Mouse (Mus musculus) neural tube, embryonic 15.5 days (tissue): ENCODE measurements at regions not wholly inside any gene's neighbourhood (a gene's known extent, or its start where the extent isn't known, plus 50 kb on each side); places are given as distances from the start of the nearest gene placed in this dataset.
A peak's percentile ranks its signal among the peaks of the same experiment; 100 is the strongest.
"Not testable (repeated sequence)": the region's sequence is repeated elsewhere in the genome, so short reads cannot be mapped to it uniquely, and the experiment has no call there.

Source experiments
- ATAC-seq: fragments of 200-750 bp; cut with Nextera tagmentation; 2 replicates; pipeline ENCODE4 v1.8.0; 2017; ENCODE audit warnings: mild to moderate bottlenecking, moderate TSS enrichment, moderate library complexity; ENCODE audit not compliant: low FRiP score
- H3K27ac ChIP-seq: fragments of 300-500 bp; sonication (generic); replicated peaks from 2 replicates; pipeline ENCODE4 v1.5.1; 2015; ENCODE audit warnings: mild to moderate bottlenecking, inconsistent platforms
- H3K27me3 ChIP-seq: fragments of 300-500 bp; sonication (generic); replicated peaks from 2 replicates; pipeline ENCODE4 v1.6.1; 2015; ENCODE audit warnings: inconsistent platforms
- H3K36me3 ChIP-seq: fragments of 300-500 bp; sonication (generic); 2 replicates; pipeline ENCODE4 v1.6.1; 2015; ENCODE audit warnings: inconsistent platforms
- H3K4me1 ChIP-seq: fragments of 300-500 bp; sonication (generic); 2 replicates; pipeline ENCODE4 v1.6.1; 2015; ENCODE audit warnings: inconsistent platforms
- H3K4me2 ChIP-seq: fragments of 300-500 bp; sonication (generic); 2 replicates; pipeline ENCODE4 v1.6.1; 2015; ENCODE audit warnings: inconsistent platforms, mild to moderate bottlenecking, moderate library complexity
- H3K4me3 ChIP-seq: fragments of 300-500 bp; sonication (generic); replicated peaks from 2 replicates; pipeline ENCODE4 v1.5.1; 2015; ENCODE audit warnings: mild to moderate bottlenecking, inconsistent platforms
- H3K9ac ChIP-seq: fragments of 300-500 bp; sonication (generic); replicated peaks from 2 replicates; pipeline ENCODE4 v1.6.1; 2015; ENCODE audit warnings: mild to moderate bottlenecking, inconsistent platforms
- H3K9me3 ChIP-seq: fragments of 300-500 bp; sonication (generic); replicated peaks from 2 replicates; pipeline ENCODE4 v1.6.1; 2016; ENCODE audit warnings: inconsistent platforms
- WGBS: fragments of 180-500 bp; shearing (Covaris S2); methylation state at CpG from one replicate; pipeline ENCODE4 v1.1.7; 2015; ENCODE audit warnings: mixed read lengths; 5-methylcytosine and 5-hydroxymethylcytosine counted together

- not testable (repeated sequence) for H3K9ac ChIP-seq, H3K27me3 ChIP-seq, ATAC-seq, H3K4me2 ChIP-seq, H3K4me3 ChIP-seq, H3K9me3 ChIP-seq, H3K36me3 ChIP-seq, H3K27ac ChIP-seq, H3K4me1 ChIP-seq
- WGBS: 60% methylated on average over 12 of the region's 12 CpGs
Observed at GRCm38 (mm10) chr14:120805816-120806552, 105.0 kb upstream of the Ipo5 start.

- Histone ChIP-seq H3K27ac (no peak overlapping the region), H3K36me3 (no peaks in the 10 kb centered on the region), H3K9me3 (no peaks in the 10 kb centered on the region), H3K4me1 (peaks cover 9% of the 10 kb centered on the region; the same call in 1 of the 2 replicates), H3K4me2 (no peak overlapping the region), H3K9ac (no peak overlapping the region), H3K4me3 (no peak overlapping the region), H3K27me3 (no peaks in the 10 kb centered on the region)
- ATAC-seq: no peak
- WGBS: 68% methylated on average over 6 of the region's 10 CpGs
Observed at GRCm38 (mm10) chr14:120806553-120806893, 104.5 kb upstream of the Ipo5 start.

- 91% methylated on average over 6 of the region's 6 CpGs for WGBS
- no peak for ATAC-seq
- no peaks in the 10 kb centered on the region for H3K36me3 ChIP-seq
- no peaks in the 10 kb centered on the region for H3K27me3 ChIP-seq
- no peak overlapping the region for H3K4me3 ChIP-seq
- H3K27ac ChIP-seq: no peak overlapping the region
- no peak overlapping the region for H3K4me2 ChIP-seq
- no peaks in the 10 kb centered on the region for H3K9me3 ChIP-seq
- H3K9ac ChIP-seq: no peak overlapping the region
- H3K4me1 ChIP-seq: no peaks in the 10 kb centered on the region
Observed at GRCm38 (mm10) chr14:120809321-120809720, 101.7 kb upstream of the Ipo5 start.

- no peaks in the 10 kb centered on the region for H3K4me1 ChIP-seq
- H3K27ac ChIP-seq: no peak overlapping the region
- WGBS: 89% methylated on average over 9 of the region's 9 CpGs
- H3K27me3 ChIP-seq: no peaks in the 10 kb centered on the region
- no peak overlapping the region for H3K4me3 ChIP-seq
- ATAC-seq: no peak
- H3K36me3 ChIP-seq: no peaks in the 10 kb centered on the region
- no peak overlapping the region for H3K4me2 ChIP-seq
- H3K9me3 ChIP-seq: no peaks in the 10 kb centered on the region
- no peak overlapping the region for H3K9ac ChIP-seq
Observed at GRCm38 (mm10) chr14:120813938-120814337, 97.1 kb upstream of the Ipo5 start.

GRCm38 (mm10) chr14:120815126-120815525 lies 95.9 kb upstream of the Ipo5 start:
- H3K27ac ChIP-seq, H3K4me3 ChIP-seq, H3K9ac ChIP-seq, ATAC-seq, H3K4me1 ChIP-seq, H3K27me3 ChIP-seq, H3K36me3 ChIP-seq, H3K4me2 ChIP-seq, H3K9me3 ChIP-seq: not testable (repeated sequence)
- 82% methylated on average over 3 of the region's 3 CpGs for WGBS

- Histone ChIP-seq H3K4me2 (no peak overlapping the region), H3K9ac (no peak overlapping the region), H3K4me3 (no peak overlapping the region), H3K4me1 (no peaks in the 10 kb centered on the region), H3K9me3 (no peaks in the 10 kb centered on the region), H3K27me3 (no peaks in the 10 kb centered on the region), H3K36me3 (no peaks in the 10 kb centered on the region), H3K27ac (no peak overlapping the region)
- WGBS: 96% methylated on average over 2 of the region's 2 CpGs
- no peak for ATAC-seq
Observed at GRCm38 (mm10) chr14:120816529-120816928, 94.5 kb upstream of the Ipo5 start.

GRCm38 (mm10) chr14:120826187-120826586 lies 84.8 kb upstream of the Ipo5 start:
- Histone ChIP-seq H3K27me3 (no peaks in the 10 kb centered on the region), H3K27ac (no peak overlapping the region), H3K9me3 (no peaks in the 10 kb centered on the region), H3K4me2 (no peak overlapping the region), H3K4me3 (no peak overlapping the region), H3K9ac (no peak overlapping the region), H3K36me3 (no peaks in the 10 kb centered on the region), H3K4me1 (peaks cover 2% of the 10 kb centered on the region; the same call in 1 of the 2 replicates)
- ATAC-seq: no peak
- WGBS: 94% methylated on average over 4 of the region's 4 CpGs

GRCm38 (mm10) chr14:120830389-120830835 lies 80.6 kb upstream of the Ipo5 start:
- H3K27ac ChIP-seq, H3K27me3 ChIP-seq, H3K4me3 ChIP-seq, H3K9ac ChIP-seq, ATAC-seq, H3K9me3 ChIP-seq, H3K36me3 ChIP-seq: not testable (repeated sequence)
- Histone ChIP-seq H3K4me1 (peaks cover 14% of the 10 kb centered on the region; the same call in 1 of the 2 replicates), H3K4me2 (0 out of 2 replicates have a peak overlapping the region, but pooled peaks have one; percentile 15)
- 26% methylated on average over 20 of the region's 20 CpGs for WGBS

GRCm38 (mm10) chr14:120831397-120831796 lies 79.6 kb upstream of the Ipo5 start:
- peaks cover 14% of the 10 kb centered on the region; the same call in 1 of the 2 replicates for H3K4me1 ChIP-seq
- H3K27ac ChIP-seq: no peak overlapping the region
- 44% methylated on average over 5 of the region's 5 CpGs for WGBS
- no peak for ATAC-seq
- H3K9ac ChIP-seq: no peak overlapping the region
- H3K4me2 ChIP-seq: peak overlapping the region; percentile 57
- no peak overlapping the region for H3K4me3 ChIP-seq
- H3K27me3 ChIP-seq: no peaks in the 10 kb centered on the region
- no peaks in the 10 kb centered on the region for H3K9me3 ChIP-seq
- no peaks in the 10 kb centered on the region for H3K36me3 ChIP-seq

- Histone ChIP-seq H3K27ac (peak overlapping the region; percentile 68), H3K27me3 (no peaks in the 10 kb centered on the region), H3K9me3 (no peaks in the 10 kb centered on the region), H3K36me3 (no peaks in the 10 kb centered on the region), H3K4me1 (peaks cover 14% of the 10 kb centered on the region; the same call in 1 of the 2 replicates), H3K9ac (no peak overlapping the region; the same call in 1 of the 2 replicates), H3K4me3 (peak overlapping the region; percentile 32), H3K4me2 (peak overlapping the region; percentile 57)
- ATAC-seq: peak; percentile 83
- WGBS: 6% methylated on average over 23 of the region's 23 CpGs
Observed at GRCm38 (mm10) chr14:120831847-120832613, 79.0 kb upstream of the Ipo5 start.

GRCm38 (mm10) chr14:120834821-120835220 lies 76.2 kb upstream of the Ipo5 start:
- H3K27me3 ChIP-seq: no peaks in the 10 kb centered on the region
- H3K4me2 ChIP-seq: no peak overlapping the region
- peaks cover 14% of the 10 kb centered on the region; the same call in 1 of the 2 replicates for H3K4me1 ChIP-seq
- no peaks in the 10 kb centered on the region for H3K9me3 ChIP-seq
- H3K4me3 ChIP-seq: no peak overlapping the region
- no peaks in the 10 kb centered on the region for H3K36me3 ChIP-seq
- 85% methylated on average over 4 of the region's 4 CpGs for WGBS
- no peak for ATAC-seq
- H3K9ac ChIP-seq: no peak overlapping the region
- no peak overlapping the region for H3K27ac ChIP-seq

- Histone ChIP-seq H3K27ac (no peak overlapping the region), H3K4me2 (no peak overlapping the region), H3K9me3 (no peaks in the 10 kb centered on the region), H3K4me3 (no peak overlapping the region), H3K4me1 (peaks cover 14% of the 10 kb centered on the region; the same call in 1 of the 2 replicates), H3K9ac (no peak overlapping the region), H3K27me3 (no peaks in the 10 kb centered on the region), H3K36me3 (no peaks in the 10 kb centered on the region)
- ATAC-seq: no peak
- WGBS: 60% methylated on average over 5 of the region's 5 CpGs
Observed at GRCm38 (mm10) chr14:120835758-120836157, 75.3 kb upstream of the Ipo5 start.
